Mouse (Mus musculus): ENCODE measurements around the gene Opn4. TPM values are rescaled to one million over a fixed set of nuclear protein-coding genes. Genes with fewer than 3 reads are reported as not detected.
A peak's percentile ranks its signal among the peaks of the same experiment; 100 is the strongest.

Gene Opn4
- not detected in 2 replicates for polyA plus RNA-seq (2015; fragmentation: Nextera tagmentation; extraction: Ambion mirVana)

DNA sequence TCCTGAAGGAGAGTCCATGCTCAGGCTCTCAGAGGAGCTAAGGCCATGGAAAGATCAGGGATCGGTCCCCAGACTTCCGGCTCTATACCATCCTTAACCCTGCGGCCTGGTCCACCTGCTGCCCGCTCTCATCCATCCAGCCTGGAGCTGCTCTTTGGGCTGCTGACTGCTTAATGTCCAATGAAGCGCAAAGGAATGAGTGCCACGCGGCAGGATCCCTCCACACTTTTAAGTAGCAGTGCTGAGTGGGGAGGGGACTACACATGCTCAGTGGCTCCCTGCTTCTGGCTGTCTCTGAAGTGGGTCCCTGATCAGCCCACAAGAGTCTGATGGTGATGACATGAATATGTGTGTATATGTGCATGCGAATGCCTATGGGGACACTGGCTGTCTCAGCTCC lies at the start of gene Opn4:
Gene Opn4, minus strand, starts transcription at position 202 of the 400 bp plus-strand sequence.
- WGBS = 66% methylated on average over 8 of the region's 8 CpGs
- no peak within 1 kb of the TSS for H3K9ac ChIP-seq
- H3K4me1 ChIP-seq (replicated peaks) = no peaks in the 10 kb centered on the region
- no peaks in the 10 kb centered on the region for H3K9me3 ChIP-seq
- H3K27me3 ChIP-seq = no peaks in the 10 kb centered on the region
- no peaks in the 10 kb centered on the region for H3K36me3 ChIP-seq
- H3K4me3 ChIP-seq = no peak within 1 kb of the TSS
- H3K27ac ChIP-seq (replicated peaks) = no peak within 1 kb of the TSS
- no peak for ATAC-seq (ENCODE audit: low FRiP score, low read depth)
- H3K4me2 ChIP-seq = no peak within 1 kb of the TSS

DNA sequence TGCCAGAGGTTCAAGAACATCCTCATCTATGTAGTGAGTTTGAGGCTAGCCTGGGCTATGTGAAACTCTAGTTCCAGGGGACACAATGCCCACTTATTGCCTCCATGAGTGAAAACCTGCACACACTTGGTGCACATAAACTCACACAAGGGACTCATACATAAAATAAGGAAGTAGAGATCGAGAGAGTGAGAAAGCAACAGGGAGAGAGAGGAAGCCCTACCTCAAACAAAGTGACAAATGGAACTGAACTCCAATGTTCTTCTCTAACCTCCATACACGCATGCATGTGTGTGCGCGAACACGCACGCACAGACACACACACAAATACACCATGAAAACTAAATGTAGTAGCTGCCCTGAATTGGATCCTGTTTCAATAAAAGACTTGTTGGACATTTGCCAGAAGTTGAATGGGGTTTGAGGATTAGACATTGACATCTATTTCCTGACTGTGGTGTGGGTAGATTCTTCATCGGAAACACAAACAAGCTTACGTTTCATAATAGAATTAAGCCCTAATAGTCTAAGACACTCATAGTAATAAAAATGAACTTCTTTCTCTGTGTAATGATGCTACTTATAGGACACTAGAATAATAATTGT lies 48.0 kb upstream of the Opn4 start:
- Histone ChIP-seq H3K27me3 (no peaks in the 10 kb centered on the region), H3K4me3 (no peak overlapping the region), H3K4me1 (replicated peaks) (no peaks in the 10 kb centered on the region), H3K27ac (replicated peaks) (no peak overlapping the region), H3K4me2 (no peak overlapping the region), H3K9ac (no peak overlapping the region), H3K9me3 (no peaks in the 10 kb centered on the region), H3K36me3 (no peaks in the 10 kb centered on the region)
- 85% methylated on average over 8 of the region's 8 CpGs for WGBS
- no peak for ATAC-seq (ENCODE audit: low FRiP score, low read depth)

DNA sequence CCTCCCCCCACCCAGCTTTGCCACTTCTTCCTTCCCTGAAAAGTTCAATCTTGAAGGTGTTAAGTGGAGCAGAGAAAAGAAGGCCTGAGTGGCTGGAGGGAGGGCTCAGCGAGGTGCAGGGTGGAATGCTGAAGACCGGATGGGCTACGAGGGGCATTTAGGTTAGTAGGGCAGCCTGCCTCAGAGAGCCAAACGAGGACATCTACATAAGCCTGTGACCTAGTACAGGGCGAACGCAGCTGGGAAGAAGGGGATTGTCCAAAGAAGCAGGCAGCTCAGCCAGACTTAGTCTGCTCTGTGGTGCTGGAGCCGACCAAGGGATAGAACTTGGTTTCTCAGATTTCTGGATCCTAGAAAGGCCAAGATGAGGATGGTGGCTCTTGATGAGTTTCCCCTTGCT lies 44.2 kb upstream of the Opn4 start:
- Histone ChIP-seq H3K36me3 (no peaks in the 10 kb centered on the region), H3K4me3 (no peak overlapping the region), H3K4me1 (replicated peaks) (no peaks in the 10 kb centered on the region), H3K27ac (replicated peaks) (no peak overlapping the region), H3K9ac (no peak overlapping the region), H3K9me3 (no peaks in the 10 kb centered on the region), H3K4me2 (no peak overlapping the region), H3K27me3 (no peaks in the 10 kb centered on the region)
- 79% methylated on average over 7 of the region's 7 CpGs for WGBS
- no peak for ATAC-seq (ENCODE audit: low FRiP score, low read depth)

DNA sequence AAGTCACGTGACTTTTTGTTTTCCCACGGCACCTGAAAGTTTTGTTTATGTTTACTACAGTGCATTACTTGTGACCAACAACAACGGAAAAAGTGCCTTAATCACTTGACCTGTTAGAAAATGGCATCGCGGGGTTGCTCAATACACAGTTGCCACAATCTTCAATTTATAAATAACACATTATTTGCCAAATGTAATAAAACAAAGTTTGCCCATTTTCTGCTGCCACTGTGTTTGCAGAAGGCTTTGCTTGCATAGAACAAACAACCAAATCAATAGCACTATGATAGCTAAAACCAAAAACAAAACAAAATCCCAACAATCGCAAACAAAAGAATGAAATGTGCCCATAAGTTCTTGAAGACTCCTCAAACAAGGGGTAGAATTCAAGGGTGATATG lies 35.8 kb upstream of the Opn4 start:
- Histone ChIP-seq H3K36me3 (no peaks in the 10 kb centered on the region), H3K27me3 (no peaks in the 10 kb centered on the region), H3K27ac (replicated peaks) (no peak overlapping the region), H3K9ac (no peak overlapping the region), H3K9me3 (no peaks in the 10 kb centered on the region), H3K4me2 (no peak overlapping the region), H3K4me3 (no peak overlapping the region), H3K4me1 (replicated peaks) (no peaks in the 10 kb centered on the region)
- WGBS = 87% methylated on average over 6 of the region's 6 CpGs
- ATAC-seq (ENCODE audit: low FRiP score, low read depth) = no peak

DNA sequence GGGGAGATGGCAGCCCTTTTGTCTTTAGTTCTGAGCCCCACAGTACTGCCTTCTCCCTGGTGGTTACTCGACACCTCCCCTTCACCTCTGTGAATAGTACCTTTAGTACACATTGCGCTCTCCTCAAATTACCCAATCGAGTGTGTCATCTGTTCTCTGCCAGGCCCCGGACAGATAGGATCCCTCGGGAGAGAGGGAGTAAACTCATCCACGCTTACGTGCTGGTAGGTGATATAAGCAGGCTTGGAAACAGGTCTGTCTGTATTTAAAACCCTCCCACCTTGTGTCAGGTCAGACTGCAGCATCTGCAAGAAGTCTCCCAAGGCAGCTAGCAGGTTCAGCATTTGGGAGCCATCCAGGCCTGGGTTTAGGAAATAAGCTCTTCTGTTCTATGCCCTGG lies 35.2 kb upstream of the Opn4 start:
- H3K36me3 ChIP-seq = no peaks in the 10 kb centered on the region
- H3K4me2 ChIP-seq = no peak overlapping the region
- ATAC-seq (ENCODE audit: low FRiP score, low read depth) = no peak
- H3K4me3 ChIP-seq = no peak overlapping the region
- H3K27ac ChIP-seq (replicated peaks) = no peak overlapping the region
- H3K27me3 ChIP-seq = no peaks in the 10 kb centered on the region
- no peaks in the 10 kb centered on the region for H3K9me3 ChIP-seq
- no peak overlapping the region for H3K9ac ChIP-seq
- H3K4me1 ChIP-seq (replicated peaks) = no peaks in the 10 kb centered on the region
- WGBS = 47% methylated on average over 7 of the region's 7 CpGs

DNA sequence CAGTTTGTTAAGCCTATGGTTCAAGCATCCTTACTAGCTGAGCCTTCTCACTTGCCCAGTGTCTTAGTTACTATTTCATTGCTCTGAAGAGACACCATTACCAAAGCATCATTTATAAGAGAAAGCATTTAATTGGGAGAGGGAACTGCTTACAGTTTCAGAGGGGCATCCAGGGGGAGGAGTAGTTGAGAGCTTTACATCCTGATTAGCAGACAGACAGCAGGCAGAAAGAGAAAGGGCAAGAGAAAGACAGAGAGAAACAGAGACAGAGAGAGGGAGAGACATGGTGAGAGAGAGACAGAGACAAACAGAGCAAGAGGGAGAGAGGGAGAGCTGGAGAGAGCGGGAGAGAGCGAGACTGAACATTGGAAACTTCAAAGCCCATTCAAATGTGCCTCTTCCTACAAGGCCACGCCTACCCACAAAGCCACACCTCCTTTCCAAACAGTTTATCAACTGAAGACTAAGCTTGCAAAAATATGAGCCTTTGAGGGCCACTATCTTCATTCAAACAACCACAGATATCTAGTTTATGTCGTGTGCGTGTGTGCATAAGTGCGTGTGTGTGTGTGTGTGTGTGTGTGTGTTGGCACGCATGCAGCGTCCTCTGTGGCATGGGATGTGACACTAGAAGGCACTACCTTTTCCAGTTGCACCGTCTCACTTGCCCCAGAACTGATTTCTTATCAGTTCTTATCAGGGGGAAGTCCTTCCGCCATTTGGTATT lies 32.9 kb upstream of the Opn4 start:
- Histone ChIP-seq H3K9ac (no peak overlapping the region), H3K4me2 (no peak overlapping the region), H3K27ac (replicated peaks) (no peak overlapping the region), H3K36me3 (no peaks in the 10 kb centered on the region), H3K9me3 (no peaks in the 10 kb centered on the region), H3K4me3 (no peak overlapping the region), H3K4me1 (replicated peaks) (no peaks in the 10 kb centered on the region), H3K27me3 (no peaks in the 10 kb centered on the region)
- no peak for ATAC-seq (ENCODE audit: low FRiP score, low read depth)
- WGBS = 78% methylated on average over 10 of the region's 10 CpGs

DNA sequence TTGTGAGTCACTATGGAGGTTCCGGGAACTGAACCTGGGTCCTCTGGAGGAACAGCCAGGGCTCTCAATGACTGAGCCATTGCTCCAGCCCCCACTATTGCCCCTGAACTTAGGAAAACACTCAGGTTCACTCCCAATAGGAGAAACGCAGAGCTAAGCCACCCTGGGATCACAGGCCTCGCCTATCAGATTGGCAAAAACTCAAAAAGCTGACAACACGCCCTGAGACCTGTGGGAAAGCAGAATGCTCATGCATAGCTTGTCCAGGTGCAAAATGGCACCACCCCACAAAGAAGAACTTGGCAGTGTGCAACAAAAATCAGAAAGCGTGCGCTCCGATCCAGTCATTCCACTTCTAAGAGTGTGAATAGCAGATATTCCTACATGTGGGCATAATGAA lies 26.9 kb upstream of the Opn4 start:
- no peak for ATAC-seq (ENCODE audit: low FRiP score, low read depth)
- Histone ChIP-seq H3K27me3 (no peaks in the 10 kb centered on the region), H3K27ac (replicated peaks) (no peak overlapping the region), H3K36me3 (no peaks in the 10 kb centered on the region), H3K4me3 (no peak overlapping the region), H3K4me1 (replicated peaks) (no peaks in the 10 kb centered on the region), H3K9ac (no peak overlapping the region), H3K4me2 (no peak overlapping the region), H3K9me3 (no peaks in the 10 kb centered on the region)
- 89% methylated on average over 7 of the region's 7 CpGs for WGBS

DNA sequence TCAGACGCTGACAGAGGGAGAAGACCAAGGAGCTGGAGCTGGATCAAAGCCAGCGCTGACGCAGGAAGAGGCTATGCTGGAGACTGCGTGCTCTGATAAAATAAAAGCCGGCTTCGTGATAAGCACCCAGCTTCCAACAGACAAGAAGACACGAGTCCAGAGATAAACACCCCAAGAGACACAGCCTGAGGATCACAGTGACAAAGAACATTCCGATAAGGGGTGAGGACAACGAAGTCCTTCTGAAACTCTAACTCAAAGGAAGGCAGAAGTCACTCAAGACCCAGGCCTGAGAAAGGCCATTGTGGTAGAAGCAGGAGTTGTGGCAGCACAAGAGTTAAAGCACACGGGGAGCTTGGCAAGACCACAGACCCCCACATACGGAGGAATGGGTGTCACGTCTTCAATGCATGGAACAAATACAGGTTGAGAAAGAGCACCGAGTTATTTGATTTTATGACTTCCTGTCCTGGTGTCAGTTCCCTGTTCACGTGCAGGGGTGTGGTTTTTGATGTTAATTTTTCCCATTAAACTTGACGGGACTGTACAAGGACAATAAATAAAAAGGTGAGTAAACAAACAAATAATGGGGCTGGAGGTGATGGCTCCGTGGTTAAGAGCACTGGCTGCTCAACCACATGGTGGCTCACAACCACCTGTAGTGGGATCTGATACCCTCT lies 23.7 kb upstream of the Opn4 start:
- H3K9me3 ChIP-seq = no peaks in the 10 kb centered on the region
- no peak overlapping the region for H3K4me3 ChIP-seq
- no peak for ATAC-seq (ENCODE audit: low FRiP score, low read depth)
- no peaks in the 10 kb centered on the region for H3K36me3 ChIP-seq
- H3K27me3 ChIP-seq = no peaks in the 10 kb centered on the region
- H3K4me1 ChIP-seq (replicated peaks) = no peaks in the 10 kb centered on the region
- no peak overlapping the region for H3K27ac ChIP-seq (replicated peaks)
- H3K9ac ChIP-seq = no peak overlapping the region
- H3K4me2 ChIP-seq = no peak overlapping the region
- WGBS = 86% methylated on average over 16 of the region's 16 CpGs

DNA sequence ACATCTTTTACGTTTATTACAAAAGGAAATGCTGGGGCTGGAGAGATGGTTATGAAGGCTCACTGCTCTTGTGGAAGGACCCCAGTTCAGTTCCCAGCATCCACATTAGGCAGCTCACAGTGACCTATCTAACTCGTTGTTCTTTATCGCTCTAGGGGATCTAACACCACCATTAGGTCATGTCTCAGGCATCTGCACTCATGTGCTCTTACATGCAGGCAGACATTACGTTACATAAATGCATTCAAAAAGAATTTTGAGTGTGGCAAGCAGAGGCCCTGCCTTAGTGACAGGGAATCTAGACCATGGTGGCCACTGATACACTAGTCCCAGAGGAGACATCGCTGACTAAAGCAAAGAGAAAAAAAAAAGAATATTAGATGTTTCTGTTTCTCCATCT lies 23.1 kb upstream of the Opn4 start:
- WGBS = 91% methylated on average over 5 of the region's 5 CpGs
- no peaks in the 10 kb centered on the region for H3K36me3 ChIP-seq
- no peak overlapping the region for H3K4me2 ChIP-seq
- H3K4me3 ChIP-seq = no peak overlapping the region
- H3K27ac ChIP-seq (replicated peaks) = no peak overlapping the region
- H3K9ac ChIP-seq = no peak overlapping the region
- H3K9me3 ChIP-seq = no peaks in the 10 kb centered on the region
- no peaks in the 10 kb centered on the region for H3K27me3 ChIP-seq
- no peaks in the 10 kb centered on the region for H3K4me1 ChIP-seq (replicated peaks)
- no peak for ATAC-seq (ENCODE audit: low FRiP score, low read depth)

DNA sequence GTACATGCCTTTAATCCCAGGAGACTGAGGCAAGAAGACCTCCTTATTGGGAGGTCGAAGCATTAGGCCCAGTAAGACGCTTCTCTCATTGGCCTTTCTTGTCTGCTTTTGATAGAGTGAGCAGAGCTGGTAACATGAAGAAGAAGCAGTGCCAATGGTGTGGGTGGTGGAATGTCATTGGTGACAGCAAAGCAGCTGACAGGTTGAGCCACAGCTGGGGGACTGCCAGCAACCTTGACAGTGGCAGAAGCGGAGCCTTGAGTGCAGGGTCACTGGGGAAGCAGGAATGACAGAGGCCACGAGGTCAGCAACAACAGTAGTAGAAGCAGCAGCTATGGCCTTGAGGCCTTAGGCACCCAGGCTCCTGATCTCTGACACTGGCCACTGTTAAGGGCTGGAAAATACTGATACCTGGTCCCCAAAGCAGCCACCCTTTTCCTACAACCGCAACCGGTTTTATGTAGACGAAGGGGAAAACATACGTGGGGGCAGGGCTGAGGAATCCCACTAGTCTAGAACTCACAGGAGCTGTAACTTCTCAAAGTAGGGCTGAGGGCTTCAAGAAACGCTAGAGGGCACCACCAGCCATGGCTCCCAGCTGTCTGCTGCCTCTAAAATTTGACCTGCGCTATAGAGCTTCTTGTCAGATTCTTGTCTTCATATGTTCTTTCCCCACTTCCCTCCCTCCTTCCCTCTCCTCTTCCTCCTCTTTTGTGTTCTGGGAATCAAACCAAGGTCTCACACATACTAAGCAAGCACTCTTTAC lies 20.9 kb upstream of the Opn4 start:
- no peak overlapping the region for H3K27ac ChIP-seq (replicated peaks)
- 37% methylated on average over 10 of the region's 10 CpGs for WGBS
- H3K4me2 ChIP-seq = no peak overlapping the region

DNA sequence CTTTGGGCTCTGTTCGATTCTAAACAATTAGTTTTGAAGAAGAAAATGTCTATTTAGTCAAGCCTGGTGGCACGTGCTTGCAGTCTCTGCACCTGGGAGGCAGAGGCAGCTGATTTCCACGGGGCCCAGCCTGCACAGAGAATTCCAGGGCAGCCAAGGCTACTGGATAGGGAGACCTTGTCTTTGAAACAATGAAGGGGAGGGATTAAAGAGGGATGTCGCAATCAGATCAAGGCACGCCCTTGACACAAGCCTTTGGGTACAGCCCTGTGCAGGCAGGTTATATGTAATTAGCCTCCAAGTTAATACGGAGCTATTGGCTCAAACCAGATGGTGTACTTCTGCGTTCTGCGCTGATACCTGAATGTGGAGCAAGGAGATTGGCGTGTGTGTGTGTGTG lies 18.9 kb upstream of the Opn4 start:
- WGBS = 35% methylated on average over 9 of the region's 9 CpGs
- Histone ChIP-seq H3K36me3 (no peaks in the 10 kb centered on the region), H3K4me1 (replicated peaks) (peaks cover 5% of the 10 kb centered on the region), H3K4me2 (no peak overlapping the region), H3K9ac (no peak overlapping the region), H3K27ac (replicated peaks) (no peak overlapping the region), H3K27me3 (peaks cover 18% of the 10 kb centered on the region; the same call in 1 of the 2 replicates), H3K4me3 (no peak overlapping the region), H3K9me3 (no peaks in the 10 kb centered on the region)
- ATAC-seq (ENCODE audit: low FRiP score, low read depth) = no peak

More for the DNA sequence above, 20.9 kb upstream of the Opn4 start:
- H3K9me3 ChIP-seq = no peaks in the 10 kb centered on the region
- no peak overlapping the region for H3K4me3 ChIP-seq
- ATAC-seq (ENCODE audit: low FRiP score, low read depth) = no peak
- H3K36me3 ChIP-seq = no peaks in the 10 kb centered on the region
- H3K9ac ChIP-seq = no peak overlapping the region
- H3K27me3 ChIP-seq = 0 out of 2 replicates have a peak, but pooled peaks cover 8% of the 10 kb centered on the region
- peaks cover 5% of the 10 kb centered on the region; the same call in 1 of the 2 replicates for H3K4me1 ChIP-seq (replicated peaks)

DNA sequence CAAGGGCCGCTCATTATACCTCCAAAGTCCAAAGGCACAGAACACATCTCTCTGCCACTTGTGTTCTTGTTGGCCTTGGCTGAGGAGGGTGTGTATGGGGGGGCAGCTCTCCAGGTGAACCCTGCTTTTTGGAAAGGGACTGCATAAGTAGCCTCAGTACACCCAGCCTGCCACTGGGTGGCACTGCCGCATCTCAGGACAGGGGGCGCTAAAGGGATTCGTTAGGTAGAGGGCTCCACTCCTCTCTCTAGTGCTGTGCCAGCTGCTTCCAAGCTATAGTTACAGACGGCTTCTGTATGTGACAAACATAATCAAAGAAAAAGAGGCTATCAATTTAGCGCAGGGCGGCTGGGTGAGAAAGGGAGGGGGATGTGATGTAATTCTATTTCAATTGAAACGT lies 16.9 kb upstream of the Opn4 start:
- no peak overlapping the region for H3K27ac ChIP-seq (replicated peaks)
- H3K4me1 ChIP-seq (replicated peaks) = peaks cover 5% of the 10 kb centered on the region
- no peak overlapping the region for H3K9ac ChIP-seq
- H3K4me3 ChIP-seq = no peak overlapping the region
- H3K27me3 ChIP-seq = peaks cover 18% of the 10 kb centered on the region; the same call in 1 of the 2 replicates
- no peaks in the 10 kb centered on the region for H3K36me3 ChIP-seq
- H3K9me3 ChIP-seq = no peaks in the 10 kb centered on the region
- no peak overlapping the region for H3K4me2 ChIP-seq
- ATAC-seq (ENCODE audit: low FRiP score, low read depth) = peak; percentile 83
- WGBS = 2% methylated on average over 8 of the region's 8 CpGs
